ENCODE assay signal across 8 mouse cellular contexts in genomic region chr5:149015335-149016201, GRCm38 (mm10). TPM values are rescaled to one million over a fixed set of nuclear protein-coding genes. Genes with fewer than 3 reads are reported as not detected.
DNase-seq lines count a peak whose midpoint lies in the region; ATAC-seq and TF ChIP-seq lines count a peak whose summit lies in the region.

No protein-coding gene starts in this region.

- H3K27ac ChIP-seq in layer of hippocampus, adult 2 months: peak overlapping the region; percentile 84
- peak overlapping the region; percentile 86 for H3K27ac ChIP-seq in bone marrow, adult 2 months (ENCODE audit: control insufficient read depth, insufficient read depth, low read depth, low read length, poor library complexity)
- H3K27ac ChIP-seq in forebrain, postnatal 0 days (ENCODE audit: low read depth, low read length): no peak overlapping the region
- H3K27ac ChIP-seq in kidney, postnatal 0 days: peak overlapping the region; percentile 60; the same call in 1 of the 2 replicates
- H3K27ac ChIP-seq in midbrain, embryonic 14.5 days (replicated peaks; ENCODE audit: low read depth, low read length): no peak overlapping the region

- peak overlapping the region; percentile 52 for H3K9ac ChIP-seq in forebrain, postnatal 0 days
- peak overlapping the region; percentile 75 for H3K9ac ChIP-seq in kidney, postnatal 0 days (ENCODE audit: low read depth, low read length)
- peak overlapping the region; percentile 56 for H3K9ac ChIP-seq in midbrain, embryonic 14.5 days (replicated peaks; ENCODE audit: low read length)

- no peak for DNase-seq in layer of hippocampus, adult 2 months (ENCODE audit: low spot score in 2 of 2)
- DNase-seq in layer of hippocampus, adult 18-20 months (ENCODE audit: low spot score in 2 of 2): no peak
- DNase-seq in forebrain, postnatal 0 days: peak; percentile 38
- DNase-seq in kidney, postnatal 0 days (ENCODE audit: low spot score): peak; percentile 73
- DNase-seq in midbrain, embryonic 14.5 days: peak; percentile 60
- peak; percentile 51 for DNase-seq in thymus, postnatal 4 days
- DNase-seq in layer of hippocampus, adult 8-10 months (ENCODE audit: low spot score in 2 of 2): no peak

- no peak for TF ChIP-seq CTCF in layer of hippocampus, adult 2 months (conservative IDR thresholded peaks at IDR 0.05)
- no peak for TF ChIP-seq CTCF in bone marrow, adult 2 months (IDR thresholded peaks at IDR 0.05; ENCODE audit: control insufficient read depth, insufficient read depth, low read length)
- 0 out of 2 replicates have a peak, but pooled peaks have one; percentile 6 for TF ChIP-seq CTCF in forebrain, postnatal 0 days (IDR thresholded peaks at IDR 0.05; ENCODE audit: low read depth)
- TF ChIP-seq CTCF in kidney, postnatal 0 days (IDR thresholded peaks at IDR 0.05; ENCODE audit: low read depth): no peak

- no peaks in the 10 kb centered on the region for H3K36me3 ChIP-seq in forebrain, postnatal 0 days (ENCODE audit: insufficient read depth)
- H3K36me3 ChIP-seq in kidney, postnatal 0 days (ENCODE audit: insufficient read depth, low read length): no peaks in the 10 kb centered on the region
- no peaks in the 10 kb centered on the region for H3K36me3 ChIP-seq in midbrain, embryonic 14.5 days (ENCODE audit: control insufficient read depth, insufficient read depth, low read length)

- no peaks in the 10 kb centered on the region for H3K9me3 ChIP-seq in forebrain, postnatal 0 days (ENCODE audit: low read length)
- no peaks in the 10 kb centered on the region for H3K9me3 ChIP-seq in kidney, postnatal 0 days (replicated peaks; ENCODE audit: low read length)
- no peaks in the 10 kb centered on the region for H3K9me3 ChIP-seq in midbrain, embryonic 14.5 days (ENCODE audit: control insufficient read depth, low read length)

- TF ChIP-seq POLR2A in bone marrow, adult 2 months (IDR thresholded peaks at IDR 0.05; ENCODE audit: borderline replicate concordance, control insufficient read depth, low read depth, low read length): no peak

- peak overlapping the region; percentile 85 for H3K4me2 ChIP-seq in forebrain, postnatal 0 days (ENCODE audit: low read depth)
- H3K4me2 ChIP-seq in kidney, postnatal 0 days (ENCODE audit: low read length): peak overlapping the region; percentile 96
- peak overlapping the region; percentile 90 for H3K4me2 ChIP-seq in midbrain, embryonic 14.5 days (ENCODE audit: low read length)

- 2% methylated on average over 37 of the region's 37 CpGs for WGBS in bone marrow, adult 2 months
- 5% methylated on average over 36 of the region's 37 CpGs for WGBS in forebrain, postnatal 0 days
- WGBS in kidney, postnatal 0 days: 2% methylated on average over 34 of the region's 37 CpGs
- WGBS in midbrain, embryonic 14.5 days: 2% methylated on average over 37 of the region's 37 CpGs

- peak overlapping the region; percentile 61 for H3K4me3 ChIP-seq in layer of hippocampus, adult 2 months
- peak overlapping the region; percentile 65 for H3K4me3 ChIP-seq in bone marrow, adult 2 months (replicated peaks; ENCODE audit: control insufficient read depth, low read depth, low read length)
- H3K4me3 ChIP-seq in forebrain, postnatal 0 days (ENCODE audit: low read depth, low read length): peak overlapping the region; percentile 45
- H3K4me3 ChIP-seq in kidney, postnatal 0 days (replicated peaks; ENCODE audit: low read depth, low read length): peak overlapping the region; percentile 55
- peak overlapping the region; percentile 47 for H3K4me3 ChIP-seq in midbrain, embryonic 14.5 days (replicated peaks; ENCODE audit: low read depth, low read length)

- H3K4me1 ChIP-seq in bone marrow, adult 2 months (ENCODE audit: control insufficient read depth, insufficient read depth, low read length): peaks cover 4% of the 10 kb centered on the region
- H3K4me1 ChIP-seq in forebrain, postnatal 0 days (ENCODE audit: insufficient read depth): no peaks in the 10 kb centered on the region
- H3K4me1 ChIP-seq in kidney, postnatal 0 days (replicated peaks; ENCODE audit: insufficient read depth, low read length): no peaks in the 10 kb centered on the region; the same call in 1 of the 2 replicates
- peaks cover 5% of the 10 kb centered on the region; the same call in 1 of the 2 replicates for H3K4me1 ChIP-seq in midbrain, embryonic 14.5 days (ENCODE audit: control insufficient read depth, insufficient read depth, low read length)

- peak; percentile 60 for ATAC-seq in forebrain, postnatal 0 days
- peak; percentile 78; the same call in 1 of the 2 replicates for ATAC-seq in kidney, postnatal 0 days (replicated peaks; ENCODE audit: low FRiP score, low read depth)
- ATAC-seq in midbrain, embryonic 14.5 days (ENCODE audit: low FRiP score, low TSS enrichment): peak; percentile 58; the same call in 1 of the 2 replicates

- H3K27me3 ChIP-seq in forebrain, postnatal 0 days (ENCODE audit: insufficient read depth, low read length): no peaks in the 10 kb centered on the region
- H3K27me3 ChIP-seq in kidney, postnatal 0 days (ENCODE audit: insufficient read depth, low read length): no peaks in the 10 kb centered on the region
- H3K27me3 ChIP-seq in midbrain, embryonic 14.5 days (ENCODE audit: control insufficient read depth, insufficient read depth, low read length): no peaks in the 10 kb centered on the region; the same call in 1 of the 2 replicates

RNA-seq across cellular contexts. Expression of gene Gm42791, which starts 20.6 kb away (rescaled TPM):
- total RNA-seq in layer of hippocampus, adult 2 months (2021): 10 to 100 TPM; 25.2 to 25.8 TPM
- 10 to 100 TPM; 32.0 to 32.9 TPM for total RNA-seq in layer of hippocampus, adult 18-20 months (2021)
- 8.4 TPM in 1 of 2 replicates, not detected in the other for polyA plus RNA-seq in bone marrow, adult 2 months (2011; ENCODE audit: insufficient read depth, insufficient read length, low replicate concordance, missing spikeins)
- not detected in 2 replicates for total RNA-seq in forebrain, postnatal 0 days (2014; rRNA removed)
- 2.0 and 5.7 TPM in 2 replicates for polyA plus RNA-seq in forebrain, postnatal 0 days (2015; fragmentation: Nextera tagmentation; extraction: Ambion mirVana)
- 0.22 TPM in 1 of 2 replicates, not detected in the other for polyA plus RNA-seq in kidney, postnatal 0 days (2015; fragmentation: Nextera tagmentation; extraction: Ambion mirVana)
- polyA plus RNA-seq in midbrain, embryonic 14.5 days (2014; fragmentation: Nextera tagmentation; extraction: Ambion mirVana): not detected in 2 replicates
- 10 to 100 TPM; 20.4 to 38.3 (median 34.6) TPM for total RNA-seq in layer of hippocampus, adult 8-10 months (2022)

Comparison
In these comparisons a context has a peak if more than half of its experiments do, and no peak if none do; other contexts are left out.
1. DNase-seq: peak in forebrain, postnatal 0 days (single experiment), kidney, postnatal 0 days (single experiment), midbrain, embryonic 14.5 days (single experiment) and thymus, postnatal 4 days (single experiment); none in layer of hippocampus, adult 2 months (0 of 2), layer of hippocampus, adult 18-20 months (0 of 2) and layer of hippocampus, adult 8-10 months (0 of 2).
2. H3K27ac ChIP-seq: peak in layer of hippocampus, adult 2 months (single experiment), bone marrow, adult 2 months (single experiment) and kidney, postnatal 0 days (single experiment); none in forebrain, postnatal 0 days (single experiment) and midbrain, embryonic 14.5 days (single experiment).
3. RNA of gene Gm42791, which starts 20.6 kb away (total RNA-seq): 20.4 to 38.3 TPM in layer of hippocampus, adult 8-10 months, 32.0 to 32.9 TPM in layer of hippocampus, adult 18-20 months and 25.2 to 25.8 TPM in layer of hippocampus, adult 2 months; not detected in forebrain, postnatal 0 days; every median in the first group is over 10 times any median in the second.
4. Peak in every context shown above with its lines, with median percentiles within 50 percentile points of each other: H3K4me3 ChIP-seq, ATAC-seq, H3K4me2 ChIP-seq and H3K9ac ChIP-seq.